Mouse (Mus musculus): ENCODE results near the gene Gm21985.
A peak's percentile ranks its signal among the peaks of the same experiment; 100 is the strongest.

DNA sequence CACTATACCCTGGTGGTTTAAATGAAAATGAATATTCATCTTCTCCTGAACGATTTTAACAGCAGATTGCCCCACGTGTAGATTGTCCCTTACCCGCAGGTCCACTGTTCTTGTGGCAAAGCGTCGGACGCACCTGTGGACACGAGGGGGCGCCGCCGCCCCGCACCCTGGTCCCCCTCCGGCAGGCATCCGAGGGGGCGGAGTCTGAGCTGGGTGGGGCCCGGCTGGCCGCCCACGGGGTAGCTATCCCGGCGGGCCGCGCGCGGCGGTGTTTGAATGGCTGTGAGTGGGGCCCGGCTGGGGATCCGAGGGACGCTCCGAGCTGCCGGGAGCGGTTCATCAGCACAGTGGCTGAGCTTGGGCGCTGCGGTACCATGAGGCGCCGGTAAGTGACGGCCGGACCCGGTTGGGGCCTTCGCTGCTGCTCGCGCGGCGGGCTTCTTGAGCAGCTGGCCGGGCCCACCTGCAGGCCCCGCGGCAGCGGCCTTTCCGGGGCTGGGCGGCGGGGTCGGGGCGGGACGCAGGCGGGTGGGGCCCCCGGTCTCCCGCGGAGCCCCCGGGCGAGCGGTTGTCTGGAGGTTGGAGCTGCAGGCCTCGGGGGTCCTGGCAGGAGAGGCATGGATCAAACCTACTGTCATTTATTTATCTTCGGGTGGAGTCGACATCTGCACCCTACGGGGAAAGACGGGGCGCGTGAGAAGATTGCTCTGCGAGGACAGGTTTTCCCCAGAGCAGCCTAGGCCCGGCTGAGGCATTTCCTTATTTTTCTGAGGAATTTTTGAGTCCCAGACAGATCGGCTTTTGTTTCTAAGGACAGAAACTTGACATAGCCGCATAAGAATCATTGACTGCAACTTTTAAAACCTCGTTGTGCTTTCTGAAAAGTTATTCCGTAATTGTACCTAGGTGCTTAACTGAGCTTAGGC, 113.1 kb downstream of the Gm21985 start, which contains the start of gene Katnbl1:
- peak; percentile 98 for TF ChIP-seq CTCF (IDR thresholded peaks at IDR 0.05)
- no peak for TF ChIP-seq EP300 (IDR thresholded peaks at IDR 0.05)
